Mouse (Mus musculus): ENCODE results near the gene Ccdc106. TPM values are rescaled to one million over a fixed set of nuclear protein-coding genes. Genes with fewer than 3 reads are reported as not detected.

Gene Ccdc106
- polyA plus RNA-seq, 1 experiment from 2014 or later: 1.5 TPM

GRCm38 (mm10) chr7:5036136-5036535 lies 15.8 kb downstream of the Ccdc106 start:
- H3K9me3 ChIP-seq (replicated peaks): peaks cover 25% of the 10 kb centered on the region
- peaks cover 54% of the 10 kb centered on the region for H3K36me3 ChIP-seq
- H3K4me1 ChIP-seq (replicated peaks): peaks cover 10% of the 10 kb centered on the region
- WGBS: 89% methylated on average over 9 of the region's 9 CpGs
- H3K4me2 ChIP-seq: no peak overlapping the region
- no peak overlapping the region for H3K27ac ChIP-seq (ENCODE audit: poor library complexity, severe bottlenecking)
- H3K27me3 ChIP-seq (replicated peaks): no peaks in the 10 kb centered on the region
- H3K9ac ChIP-seq: no peak overlapping the region
- ATAC-seq (ENCODE audit: insufficient number of reproducible peaks, low FRiP score): no peak
- H3K4me3 ChIP-seq: no peak overlapping the region

- H3K4me3 ChIP-seq: no peak overlapping the region
- H3K27ac ChIP-seq (ENCODE audit: poor library complexity, severe bottlenecking): no peak overlapping the region
- H3K36me3 ChIP-seq: peaks cover 51% of the 10 kb centered on the region
- 86% methylated on average over 7 of the region's 7 CpGs for WGBS
- peaks cover 10% of the 10 kb centered on the region for H3K4me1 ChIP-seq (replicated peaks)
- H3K27me3 ChIP-seq (replicated peaks): no peaks in the 10 kb centered on the region
- H3K9ac ChIP-seq: no peak overlapping the region
- ATAC-seq (ENCODE audit: insufficient number of reproducible peaks, low FRiP score): no peak
- H3K4me2 ChIP-seq: no peak overlapping the region
- peaks cover 16% of the 10 kb centered on the region for H3K9me3 ChIP-seq (replicated peaks)
Observed at GRCm38 (mm10) chr7:5037026-5037425, 16.7 kb downstream of the Ccdc106 start.

- peaks cover 12% of the 10 kb centered on the region for H3K9me3 ChIP-seq (replicated peaks)
- ATAC-seq (ENCODE audit: insufficient number of reproducible peaks, low FRiP score): no peak
- peak overlapping the region; percentile 65 for H3K4me2 ChIP-seq
- 76% methylated on average over 8 of the region's 8 CpGs for whole genome bisulfite sequencing
- peak overlapping the region; percentile 92; the same call in 1 of the 2 replicates for H3K27ac ChIP-seq (ENCODE audit: poor library complexity, severe bottlenecking)
- H3K27me3 ChIP-seq (replicated peaks): no peaks in the 10 kb centered on the region
- peak overlapping the region; percentile 66 for H3K4me3 ChIP-seq
- H3K9ac ChIP-seq: 0 out of 2 replicates have a peak overlapping the region, but pooled peaks have one; percentile 77
- H3K4me1 ChIP-seq (replicated peaks): peaks cover 10% of the 10 kb centered on the region
- peaks cover 47% of the 10 kb centered on the region for H3K36me3 ChIP-seq
Observed at GRCm38 (mm10) chr7:5037467-5037866, 17.1 kb downstream of the Ccdc106 start.

DNA sequence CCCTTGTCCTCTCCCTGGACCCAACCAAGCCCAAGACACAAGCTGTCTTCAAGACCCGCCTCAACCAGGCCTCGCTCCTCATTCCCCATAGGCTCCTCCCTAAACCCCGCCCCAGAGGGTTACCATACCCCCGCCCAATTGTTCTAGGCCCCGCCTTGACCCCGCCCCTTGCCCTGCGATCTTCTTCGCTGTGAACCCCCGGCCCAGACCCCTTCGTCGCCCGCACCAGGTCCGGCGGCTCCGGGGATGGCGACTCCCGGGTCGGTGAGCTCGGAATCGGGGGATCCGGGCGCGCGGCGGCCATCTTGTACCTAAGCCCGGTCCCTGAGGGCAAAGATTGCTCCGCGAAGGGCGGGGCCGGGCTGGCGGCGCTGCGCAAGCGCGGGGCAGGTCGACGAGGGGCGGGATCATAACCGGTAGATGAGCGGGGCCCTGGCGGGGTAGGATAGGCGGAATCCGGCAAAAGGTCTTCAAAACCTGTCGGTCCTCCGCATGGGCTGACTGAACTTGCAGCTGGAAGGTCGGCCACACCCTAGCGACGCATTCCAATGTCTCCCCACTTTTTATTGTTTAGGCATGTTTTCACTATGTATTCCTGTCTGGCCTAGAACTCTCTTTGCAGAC lies 17.9 kb downstream of the Ccdc106 start, which contains the start of gene Zfp784:
Gene Zfp784 (minus strand): TSS at position 338 of the 624 bp plus-strand sequence.
- H3K27me3 ChIP-seq (replicated peaks): no peaks in the 10 kb centered on the region
- peak within 1 kb of the TSS; percentile 77 for H3K9ac ChIP-seq
- ATAC-seq (ENCODE audit: insufficient number of reproducible peaks, low FRiP score): peak; percentile 97
- peaks cover 10% of the 10 kb centered on the region for H3K4me1 ChIP-seq (replicated peaks)
- H3K9me3 ChIP-seq (replicated peaks): peaks cover 6% of the 10 kb centered on the region
- under 1% methylated on average over 48 of the region's 48 CpGs for WGBS
- peak within 1 kb of the TSS; percentile 66 for H3K4me3 ChIP-seq
- H3K36me3 ChIP-seq: peaks cover 39% of the 10 kb centered on the region
- peak within 1 kb of the TSS; percentile 65 for H3K4me2 ChIP-seq
- H3K27ac ChIP-seq (ENCODE audit: poor library complexity, severe bottlenecking): peak within 1 kb of the TSS; percentile 92

- no peak for ATAC-seq (ENCODE audit: insufficient number of reproducible peaks, low FRiP score)
- Histone ChIP-seq H3K4me2 (peak overlapping the region; percentile 65), H3K4me3 (peak overlapping the region; percentile 66), H3K27ac (ENCODE audit: poor library complexity, severe bottlenecking) (peak overlapping the region; percentile 92; the same call in 1 of the 2 replicates), H3K27me3 (replicated peaks) (no peaks in the 10 kb centered on the region), H3K9ac (peak overlapping the region; percentile 77), H3K9me3 (replicated peaks) (peaks cover 6% of the 10 kb centered on the region), H3K36me3 (peaks cover 32% of the 10 kb centered on the region), H3K4me1 (replicated peaks) (peaks cover 10% of the 10 kb centered on the region)
- WGBS: 37% methylated on average over 5 of the region's 5 CpGs
Observed at GRCm38 (mm10) chr7:5038940-5039339, 18.6 kb downstream of the Ccdc106 start.

DNA sequence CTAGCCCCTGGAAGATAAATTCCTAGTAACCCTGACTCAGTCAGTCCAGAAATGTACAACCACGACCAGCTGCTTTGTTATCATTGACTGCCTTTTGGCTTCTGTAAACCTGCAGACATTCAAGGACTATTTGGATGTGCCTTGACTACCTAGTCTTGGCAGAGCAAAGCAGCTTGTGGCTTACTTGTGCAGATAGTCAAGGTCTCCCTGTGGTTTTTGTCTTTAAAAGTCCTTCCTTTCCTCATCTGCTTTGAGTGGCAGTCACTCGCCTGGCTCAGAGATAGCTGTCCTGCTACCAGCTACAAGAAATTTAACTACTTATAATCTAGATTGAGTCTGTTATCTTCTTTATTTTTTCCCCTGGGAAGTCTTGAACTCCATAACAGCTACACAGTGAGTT lies 24.6 kb downstream of the Ccdc106 start:
- no peak for ATAC-seq (ENCODE audit: insufficient number of reproducible peaks, low FRiP score)
- no peak overlapping the region for H3K4me2 ChIP-seq
- no peaks in the 10 kb centered on the region for H3K27me3 ChIP-seq (replicated peaks)
- peaks cover 6% of the 10 kb centered on the region for H3K36me3 ChIP-seq
- no peak overlapping the region for H3K4me3 ChIP-seq
- H3K9me3 ChIP-seq (replicated peaks): no peaks in the 10 kb centered on the region
- H3K4me1 ChIP-seq (replicated peaks): 0 out of 2 replicates have a peak, but pooled peaks cover 1% of the 10 kb centered on the region
- H3K9ac ChIP-seq: no peak overlapping the region
- WGBS: 63% methylated on average over 2 of the region's 2 CpGs
- H3K27ac ChIP-seq (ENCODE audit: poor library complexity, severe bottlenecking): no peak overlapping the region

GRCm38 (mm10) chr7:5046112-5046511 lies 25.8 kb downstream of the Ccdc106 start:
- Histone ChIP-seq H3K4me3 (no peak overlapping the region), H3K27me3 (replicated peaks) (no peaks in the 10 kb centered on the region), H3K36me3 (peaks cover 6% of the 10 kb centered on the region), H3K27ac (ENCODE audit: poor library complexity, severe bottlenecking) (no peak overlapping the region), H3K9ac (no peak overlapping the region), H3K4me2 (no peak overlapping the region), H3K9me3 (replicated peaks) (no peaks in the 10 kb centered on the region), H3K4me1 (replicated peaks) (peaks cover 9% of the 10 kb centered on the region)
- 61% methylated on average over 2 of the region's 2 CpGs for WGBS
- no peak for ATAC-seq (ENCODE audit: insufficient number of reproducible peaks, low FRiP score)

GRCm38 (mm10) chr7:5047313-5047712 lies 27.0 kb downstream of the Ccdc106 start:
- Histone ChIP-seq H3K9me3 (replicated peaks) (no peaks in the 10 kb centered on the region), H3K27me3 (replicated peaks) (peaks cover 7% of the 10 kb centered on the region), H3K4me3 (no peak overlapping the region), H3K4me2 (no peak overlapping the region), H3K27ac (ENCODE audit: poor library complexity, severe bottlenecking) (no peak overlapping the region), H3K4me1 (replicated peaks) (peaks cover 15% of the 10 kb centered on the region), H3K9ac (no peak overlapping the region), H3K36me3 (no peaks in the 10 kb centered on the region)
- WGBS: 27% methylated on average over 2 of the region's 2 CpGs
- no peak for ATAC-seq (ENCODE audit: insufficient number of reproducible peaks, low FRiP score)

- H3K9me3 ChIP-seq (replicated peaks): no peaks in the 10 kb centered on the region
- ATAC-seq (ENCODE audit: insufficient number of reproducible peaks, low FRiP score): peak; percentile 82
- WGBS: 2% methylated on average over 65 of the region's 65 CpGs
Observed at GRCm38 (mm10) chr7:5051193-5052192, 31.1 kb downstream of the Ccdc106 start, which contains the start of gene Zfp580. Gene Zfp580 (plus strand): TSS chr7:5051538.

DNA sequence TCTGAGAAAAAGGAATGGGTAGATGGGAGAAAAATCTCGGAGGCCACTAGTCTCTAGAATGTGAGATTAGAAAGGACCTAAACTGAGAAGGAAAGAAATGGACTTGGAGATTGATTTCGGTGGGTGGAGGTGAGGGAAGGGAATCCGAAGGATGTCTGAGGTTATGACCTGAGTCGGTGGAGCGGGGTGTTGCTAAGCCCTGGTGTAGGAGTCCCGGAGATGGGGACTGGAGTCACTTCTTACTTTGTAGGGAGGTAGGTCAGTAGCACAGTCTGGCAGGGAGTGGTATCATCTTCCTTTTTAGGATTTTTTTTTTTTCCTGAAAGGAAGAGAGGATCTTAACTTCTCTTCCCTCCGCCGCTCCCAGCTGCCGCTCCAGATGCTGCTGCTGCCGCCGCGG lies 32.1 kb downstream of the Ccdc106 start:
- Histone ChIP-seq H3K9ac (peak overlapping the region; percentile 88), H3K27ac (ENCODE audit: poor library complexity, severe bottlenecking) (no peak overlapping the region), H3K4me1 (replicated peaks) (peaks cover 41% of the 10 kb centered on the region), H3K4me3 (peak overlapping the region; percentile 91), H3K27me3 (replicated peaks) (peaks cover 59% of the 10 kb centered on the region), H3K4me2 (peak overlapping the region; percentile 88), H3K9me3 (replicated peaks) (no peaks in the 10 kb centered on the region), H3K36me3 (no peaks in the 10 kb centered on the region)
- ATAC-seq (ENCODE audit: insufficient number of reproducible peaks, low FRiP score): no peak
- WGBS: 7% methylated on average over 10 of the region's 12 CpGs

More at GRCm38 (mm10) chr7:5051193-5052192, 31.1 kb downstream of the Ccdc106 start, which contains the start of gene Zfp580:
- H3K4me3 ChIP-seq: peak within 1 kb of the TSS; percentile 91
- H3K27me3 ChIP-seq (replicated peaks): peaks cover 49% of the 10 kb centered on the region
- H3K27ac ChIP-seq (ENCODE audit: poor library complexity, severe bottlenecking): no peak within 1 kb of the TSS
- peak within 1 kb of the TSS; percentile 88 for H3K4me2 ChIP-seq
- H3K36me3 ChIP-seq: no peaks in the 10 kb centered on the region
- peaks cover 35% of the 10 kb centered on the region for H3K4me1 ChIP-seq (replicated peaks)
- H3K9ac ChIP-seq: peak within 1 kb of the TSS; percentile 88

- Histone ChIP-seq H3K4me1 (replicated peaks) (peaks cover 41% of the 10 kb centered on the region), H3K4me3 (peak overlapping the region; percentile 91), H3K27ac (ENCODE audit: poor library complexity, severe bottlenecking) (no peak overlapping the region), H3K27me3 (replicated peaks) (peaks cover 64% of the 10 kb centered on the region), H3K9me3 (replicated peaks) (no peaks in the 10 kb centered on the region), H3K36me3 (no peaks in the 10 kb centered on the region), H3K4me2 (peak overlapping the region; percentile 88), H3K9ac (peak overlapping the region; percentile 88)
- WGBS: 6% methylated on average over 45 of the region's 45 CpGs
- ATAC-seq (ENCODE audit: insufficient number of reproducible peaks, low FRiP score): no peak
Observed at GRCm38 (mm10) chr7:5052931-5053343, 32.6 kb downstream of the Ccdc106 start.

Data from heart, embryonic 12.5 days (tissue).